Mouse (Mus musculus) fibroblast of lung, adult 2 months (primary cell): Measurements from ENCODE around the gene Sctr.
A peak's percentile ranks its signal among the peaks of the same experiment; 100 is the strongest.

Experiments used
- DNase-seq: peaks from one replicate; pipeline ENCODE4 v3.0.0-alpha.2; 2011; ENCODE audit warnings: low read depth

Sctr gene

GRCm38 (mm10) chr1:120027693-120028092, 21.0 kb downstream of the Sctr start:
- DNase-seq: no peak

DNA sequence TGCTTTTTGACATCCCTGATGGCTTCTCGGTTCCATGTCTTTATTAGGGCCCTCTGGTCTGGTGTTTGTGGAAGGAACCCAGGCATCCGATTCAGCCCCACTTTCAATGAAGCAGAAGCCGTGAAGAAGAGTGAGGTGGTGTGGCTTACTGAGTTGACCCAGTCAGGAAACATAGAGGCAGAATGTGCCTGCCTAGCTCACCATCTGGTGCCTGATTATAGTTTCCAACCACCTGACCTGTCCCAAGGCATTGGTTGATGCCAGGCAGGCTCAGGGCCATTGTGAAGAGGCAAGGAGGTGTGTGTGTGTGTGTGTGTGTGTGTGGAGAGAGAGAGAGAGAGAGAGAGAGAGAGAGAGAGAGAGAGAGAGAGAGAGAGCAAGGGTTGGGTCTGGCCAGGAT, 23.8 kb downstream of the Sctr start:
- no peak for DNase-seq

GRCm38 (mm10) chr1:120032804-120033468, 26.2 kb downstream of the Sctr start:
- DNase-seq: peak; percentile 52

DNA sequence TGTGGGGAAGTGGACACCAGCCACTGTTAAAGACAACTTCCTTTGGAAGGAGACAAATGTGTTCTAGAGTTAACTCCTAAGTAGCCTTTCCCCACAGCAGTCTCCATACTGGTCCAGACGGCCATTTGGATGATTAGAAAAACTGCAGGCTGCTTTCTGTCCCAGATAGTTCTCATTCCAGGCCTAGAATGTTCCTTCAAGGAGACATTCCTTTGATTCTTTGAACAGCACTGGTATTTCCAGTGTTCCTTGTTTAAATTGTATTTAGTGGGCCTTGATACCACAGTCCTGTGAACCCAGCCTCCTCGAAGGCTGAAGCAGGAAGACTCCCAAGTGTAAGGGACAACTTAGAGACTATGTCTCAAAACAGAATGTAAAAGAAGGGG, 26.8 kb downstream of the Sctr start:
- no peak for DNase-seq

GRCm38 (mm10) chr1:120034793-120035192, 28.1 kb downstream of the Sctr start:
- no peak for DNase-seq

- DNase-seq: no peak
Observed at GRCm38 (mm10) chr1:120035456-120036034, 28.9 kb downstream of the Sctr start.

- no peak for DNase-seq
Observed at GRCm38 (mm10) chr1:120037021-120037683, 30.5 kb downstream of the Sctr start.

DNA sequence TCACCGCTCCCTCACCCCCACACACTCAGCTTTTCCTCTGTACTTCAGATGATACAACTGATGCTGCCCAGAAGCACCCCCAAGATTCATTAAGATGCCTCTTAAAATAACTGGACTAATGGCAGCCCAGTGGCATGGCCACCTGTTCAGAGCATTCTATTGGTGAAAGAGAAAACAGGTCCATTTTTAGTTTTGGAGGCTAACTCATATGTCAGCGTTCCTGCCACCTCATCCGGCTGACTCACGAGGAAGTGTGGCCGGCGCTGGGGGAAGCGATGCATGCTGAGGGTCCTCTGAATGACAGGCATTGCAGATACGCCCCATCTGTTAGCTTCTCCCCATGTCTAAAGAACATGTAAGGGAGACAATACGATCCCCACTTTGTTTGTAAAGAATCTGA, 31.9 kb downstream of the Sctr start:
- no peak for DNase-seq

DNA sequence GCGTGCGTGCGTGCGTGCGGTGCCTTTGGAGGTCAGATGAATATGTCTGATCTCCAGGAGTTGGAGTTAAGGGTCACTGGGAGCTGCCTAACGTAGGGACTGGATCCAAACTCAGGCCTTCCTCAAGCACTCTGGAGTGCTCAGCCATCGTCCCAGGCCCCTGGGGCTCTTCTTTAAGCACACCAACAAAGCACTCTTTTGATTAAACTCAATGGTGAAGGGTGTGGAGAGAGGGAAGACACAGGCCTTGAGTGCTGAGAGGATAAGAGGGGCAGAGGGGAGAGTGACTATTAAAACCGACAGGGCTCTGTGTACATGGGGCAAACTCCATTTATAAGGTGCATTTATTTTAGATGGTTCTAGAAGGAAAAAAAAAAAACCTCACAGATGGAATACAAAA, 35.7 kb downstream of the Sctr start:
- no peak for DNase-seq

GRCm38 (mm10) chr1:120044584-120044983, 37.9 kb downstream of the Sctr start:
- DNase-seq: no peak

DNA sequence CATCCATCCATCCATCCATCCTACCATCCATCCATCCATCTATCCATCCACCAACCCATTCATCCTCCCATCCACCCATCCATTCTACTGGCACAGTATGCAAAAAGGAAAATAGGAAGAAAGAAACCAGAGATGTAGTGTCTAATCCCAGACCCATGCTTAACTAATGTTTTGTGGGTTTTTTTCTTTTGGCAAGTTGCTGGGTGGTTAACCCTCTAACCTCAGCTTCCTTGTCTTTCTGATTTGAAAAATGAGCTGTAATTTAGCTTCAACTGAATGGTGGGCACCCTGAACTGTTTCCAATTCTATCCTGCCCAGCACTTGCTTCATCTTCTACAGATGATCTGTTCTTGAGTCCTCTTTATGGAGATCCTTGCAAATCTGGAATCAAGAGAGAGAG, 40.6 kb downstream of the Sctr start:
- DNase-seq: no peak

GRCm38 (mm10) chr1:120051070-120051469, 44.4 kb downstream of the Sctr start:
- no peak for DNase-seq

- DNase-seq: no peak
Observed at GRCm38 (mm10) chr1:120054997-120055396, 48.3 kb downstream of the Sctr start.

GRCm38 (mm10) chr1:120055475-120055874, 48.8 kb downstream of the Sctr start:
- DNase-seq: no peak

GRCm38 (mm10) chr1:120056236-120056635, 49.5 kb downstream of the Sctr start:
- no peak for DNase-seq

DNA sequence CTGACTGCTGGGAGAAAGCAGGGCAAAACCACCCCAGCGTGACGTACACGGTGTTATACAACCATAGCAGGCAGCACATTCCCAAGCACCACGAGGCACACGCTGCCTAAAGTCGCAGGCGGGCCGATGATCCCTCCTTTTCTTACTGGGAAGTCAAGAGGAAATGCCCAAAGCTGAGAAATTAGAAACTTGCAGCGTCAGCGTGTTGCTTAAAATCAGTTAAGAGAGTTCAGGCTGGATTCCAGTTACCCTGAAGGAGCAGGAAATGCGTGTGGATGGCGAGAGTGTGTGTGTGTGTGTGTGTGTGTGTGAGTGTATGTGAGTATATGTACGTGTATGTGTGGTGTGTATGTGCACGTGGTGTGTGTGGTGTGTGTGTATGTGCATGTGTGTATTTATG, 50.4 kb downstream of the Sctr start:
- DNase-seq: peak; percentile 47

DNA sequence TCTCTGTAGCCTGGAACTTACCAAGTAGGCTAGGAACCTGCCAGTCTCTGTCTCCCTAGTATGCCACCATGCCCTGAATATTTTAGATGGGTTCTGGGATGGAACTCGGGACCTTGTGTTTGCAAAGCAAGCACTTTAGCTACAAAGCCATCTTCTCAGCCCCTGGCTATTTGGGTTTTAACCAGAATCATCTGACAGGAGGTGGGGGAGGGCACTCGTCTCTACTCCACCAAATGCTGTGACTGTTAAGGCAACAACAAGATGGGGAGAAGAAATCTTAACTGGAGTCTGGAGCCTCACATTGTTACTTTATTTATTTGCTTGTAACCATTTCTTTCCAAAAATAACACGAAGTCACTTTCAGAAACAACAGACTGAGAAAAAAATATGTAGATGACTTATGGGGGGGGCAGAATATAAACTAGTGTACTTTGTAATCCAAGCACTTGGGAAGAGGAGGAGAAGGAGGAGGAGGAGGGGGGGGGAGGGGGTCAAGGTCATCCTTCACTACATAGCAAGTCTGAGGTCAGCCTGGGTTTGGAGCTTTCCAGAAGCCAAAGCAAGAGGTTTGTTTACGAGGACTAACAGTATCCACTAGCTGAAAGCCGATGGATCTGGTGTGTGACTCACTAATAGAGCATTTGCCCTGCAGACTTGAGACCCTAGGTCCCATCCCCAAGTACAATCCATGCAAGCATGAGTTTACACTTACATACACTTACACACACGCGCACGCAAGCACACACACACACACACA, 51.2 kb downstream of the Sctr start:
- no peak for DNase-seq

DNA sequence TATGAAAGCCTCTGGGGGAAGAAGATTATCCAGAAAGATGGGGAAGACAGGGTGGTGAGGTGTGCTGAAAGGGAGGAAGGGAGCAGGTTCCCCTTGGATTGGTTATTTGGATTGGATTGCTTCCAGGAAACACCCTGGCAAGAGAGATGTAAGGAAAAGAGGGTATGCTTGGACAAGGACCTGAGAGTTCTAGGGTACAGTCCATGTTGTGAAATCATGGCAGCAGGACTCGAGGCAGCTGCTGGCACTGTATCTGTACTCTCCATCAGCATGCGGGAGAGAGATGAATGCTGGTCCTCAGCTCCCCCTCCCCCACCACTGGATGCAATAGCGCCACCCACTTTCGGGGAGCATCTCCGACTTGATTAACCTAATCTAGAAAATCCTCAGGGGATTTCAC, 54.0 kb downstream of the Sctr start:
- no peak for DNase-seq

GRCm38 (mm10) chr1:120062231-120062630, 55.5 kb downstream of the Sctr start:
- DNase-seq: no peak

GRCm38 (mm10) chr1:120064036-120064682, 57.5 kb downstream of the Sctr start:
- no peak for DNase-seq

DNA sequence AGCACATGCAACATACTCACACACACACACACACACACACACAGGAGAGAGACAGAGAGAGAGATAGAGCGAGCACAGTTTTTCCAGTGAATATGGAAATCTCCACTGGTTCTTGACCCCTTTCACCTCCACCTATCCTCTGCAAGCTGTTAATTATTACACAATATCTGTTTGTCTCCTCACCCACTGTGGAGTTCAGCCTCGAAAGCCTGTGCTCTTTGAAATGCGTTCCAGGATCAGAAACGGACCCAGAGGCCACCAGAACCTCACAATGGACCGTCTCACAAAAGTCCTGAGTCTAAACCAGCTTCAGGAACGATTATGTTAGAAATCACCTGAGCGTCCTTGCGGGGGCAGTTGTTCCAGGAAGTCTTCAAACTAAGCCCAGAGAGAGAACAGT, 59.5 kb downstream of the Sctr start:
- no peak for DNase-seq

- DNase-seq: no peak
Observed at GRCm38 (mm10) chr1:120066625-120067024, 59.9 kb downstream of the Sctr start.
